Mouse (Mus musculus): ENCODE results near the gene Ino80d.

DNA sequence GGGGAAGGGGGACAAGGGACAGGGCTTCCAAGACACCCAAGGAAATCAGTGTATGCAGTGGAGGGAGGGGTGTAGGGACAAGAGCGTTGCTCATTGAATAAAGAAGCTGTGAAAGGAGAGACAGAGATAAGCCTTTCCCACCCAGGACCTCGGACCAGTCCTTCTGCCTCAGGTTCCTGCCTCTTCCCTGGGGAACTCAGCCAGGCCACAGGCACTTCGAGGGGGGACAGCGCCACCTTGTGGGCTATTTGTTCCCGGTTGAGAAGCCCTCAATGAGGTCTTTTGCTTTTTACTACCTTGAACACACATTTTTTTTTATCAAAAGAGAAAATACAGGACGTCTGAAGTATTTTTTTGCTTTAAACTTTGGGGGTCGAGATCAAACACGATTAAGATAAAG lies 185.0 kb downstream of the Ino80d start:
- TF ChIP-seq CTCF (IDR thresholded peaks at IDR 0.05; ENCODE audit: low read depth) (peak; percentile 78), EP300 (IDR thresholded peaks at IDR 0.05; ENCODE audit: low read depth) (no peak)

Data from heart, postnatal 0 days (tissue).